Mouse (Mus musculus) kidney, embryonic 14.5 days (tissue): Measurements from ENCODE around the gene Glt1d1. TPM values are rescaled to one million over a fixed set of nuclear protein-coding genes. Genes with fewer than 3 reads are reported as not detected.
"Not testable (repeated sequence)": the region's sequence is repeated elsewhere in the genome, so short reads cannot be mapped to it uniquely, and the experiment has no call there.

ENCODE experiments used
- ATAC-seq: fragments of 200-750 bp; cut with Nextera tagmentation; 2 replicates; pipeline ENCODE4 v1.8.0; 2017; ENCODE audit warnings: moderate number of reproducible peaks, mild to moderate bottlenecking, moderate TSS enrichment, moderate library complexity; ENCODE audit not compliant: low FRiP score, low TSS enrichment
- H3K27ac ChIP-seq: fragments of 300-500 bp; sonication (generic); 2 replicates; pipeline ENCODE4 v1.5.1; 2014; ENCODE audit warnings: low read depth, mild to moderate bottlenecking, low read length, moderate library complexity, mixed read lengths
- H3K27me3 ChIP-seq: fragments of 300-500 bp; sonication (generic); 2 replicates; pipeline ENCODE4 v1.6.1; 2014; ENCODE audit warnings: mild to moderate bottlenecking, low read length; ENCODE audit not compliant: control insufficient read depth, insufficient read depth
- H3K36me3 ChIP-seq: fragments of 300-500 bp; sonication (generic); 2 replicates; pipeline ENCODE4 v1.6.1; 2014; ENCODE audit warnings: low read length, mixed read lengths; ENCODE audit not compliant: control insufficient read depth, insufficient read depth
- H3K4me1 ChIP-seq: fragments of 300-500 bp; sonication (generic); 2 replicates; pipeline ENCODE4 v1.6.1; 2014; ENCODE audit warnings: low read length, mixed read lengths; ENCODE audit not compliant: control insufficient read depth, insufficient read depth
- H3K4me2 ChIP-seq: fragments of 300-500 bp; sonication (generic); replicated peaks from 2 replicates; pipeline ENCODE4 v1.6.1; 2014; ENCODE audit warnings: low read depth, mild to moderate bottlenecking, low read length
- H3K4me3 ChIP-seq: fragments of 300-500 bp; sonication (generic); 2 replicates; pipeline ENCODE4 v1.5.1; 2014; ENCODE audit warnings: mild to moderate bottlenecking, low read length
- H3K9ac ChIP-seq: fragments of 300-500 bp; sonication (generic); 2 replicates; pipeline ENCODE4 v1.6.1; 2014; ENCODE audit warnings: low read depth, mild to moderate bottlenecking, low read length, moderate library complexity
- H3K9me3 ChIP-seq: fragments of 300-500 bp; sonication (generic); 2 replicates; pipeline ENCODE4 v1.6.1; 2016; ENCODE audit warnings: low read length; ENCODE audit not compliant: control insufficient read depth
- WGBS: fragments of 180-500 bp; shearing (Covaris S2); extraction: QIAGEN DNeasy Blood & Tissue Kit; methylation state at CpG from one replicate; pipeline ENCODE4 v1.1.7; 2014; 5-methylcytosine and 5-hydroxymethylcytosine counted together
- polyA plus RNA-seq: library from polyadenylated mRNA; unstranded; fragments of >200 nt; fragmentation: Nextera tagmentation; extraction: Ambion mirVana; gene quantifications from 2 replicates; pipeline ENCODE4 v1.2.1, GENCODE M21; 2014

Glt1d1 gene
- polyA plus RNA-seq, 1 experiment from 2014 or later: 1.3 TPM

DNA sequence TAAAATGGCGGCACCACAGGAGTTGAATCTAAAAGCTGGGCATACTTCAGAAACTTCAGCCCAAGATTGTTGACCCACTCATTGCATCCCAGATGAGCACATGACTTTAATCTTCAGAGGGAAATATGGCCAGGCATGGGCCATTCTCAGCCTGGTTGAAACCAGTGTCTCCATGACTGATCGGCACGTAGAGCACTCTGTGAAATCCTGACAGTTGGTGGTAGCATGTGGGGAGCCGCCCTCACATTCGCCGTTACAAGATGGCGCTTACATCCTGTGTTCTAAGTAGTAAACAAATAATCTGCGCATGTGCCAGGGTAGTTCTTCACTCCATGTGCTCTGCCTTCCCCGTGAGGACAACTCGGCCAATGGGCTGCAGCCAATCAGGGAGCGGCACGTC, 90.1 kb downstream of the Glt1d1 start:
- not testable (repeated sequence) for H3K9ac ChIP-seq, H3K27me3 ChIP-seq, H3K4me1 ChIP-seq, ATAC-seq, H3K4me2 ChIP-seq, H3K27ac ChIP-seq, H3K36me3 ChIP-seq, H3K4me3 ChIP-seq, H3K9me3 ChIP-seq
- 93% methylated on average over 12 of the region's 12 CpGs for WGBS

DNA sequence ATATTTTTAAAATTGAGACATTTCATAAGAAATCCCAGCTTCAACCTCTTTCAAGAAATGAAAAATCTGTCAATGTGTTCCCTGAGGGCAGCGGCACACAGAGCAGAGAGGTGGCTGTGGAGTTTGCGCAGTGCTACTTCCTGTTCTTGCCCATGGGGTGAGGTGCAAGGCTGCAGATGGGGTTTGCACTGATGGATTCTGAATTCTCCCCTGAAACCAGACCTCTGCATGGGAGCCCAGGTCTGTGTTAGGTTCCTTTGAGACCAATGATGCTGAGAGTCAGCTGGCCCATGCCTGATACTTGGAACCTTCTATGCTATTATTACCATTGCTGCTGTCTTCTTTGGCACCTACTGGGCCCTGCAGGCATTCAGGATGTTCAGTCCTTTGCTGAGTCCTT, 98.3 kb downstream of the Glt1d1 start:
- no peaks in the 10 kb centered on the region for H3K36me3 ChIP-seq
- no peak overlapping the region for H3K4me2 ChIP-seq
- no peaks in the 10 kb centered on the region for H3K4me1 ChIP-seq
- no peaks in the 10 kb centered on the region for H3K9me3 ChIP-seq
- no peak for ATAC-seq
- 88% methylated on average over 2 of the region's 2 CpGs for WGBS
- H3K9ac ChIP-seq: no peak overlapping the region
- no peaks in the 10 kb centered on the region for H3K27me3 ChIP-seq
- H3K27ac ChIP-seq: no peak overlapping the region
- no peak overlapping the region for H3K4me3 ChIP-seq

DNA sequence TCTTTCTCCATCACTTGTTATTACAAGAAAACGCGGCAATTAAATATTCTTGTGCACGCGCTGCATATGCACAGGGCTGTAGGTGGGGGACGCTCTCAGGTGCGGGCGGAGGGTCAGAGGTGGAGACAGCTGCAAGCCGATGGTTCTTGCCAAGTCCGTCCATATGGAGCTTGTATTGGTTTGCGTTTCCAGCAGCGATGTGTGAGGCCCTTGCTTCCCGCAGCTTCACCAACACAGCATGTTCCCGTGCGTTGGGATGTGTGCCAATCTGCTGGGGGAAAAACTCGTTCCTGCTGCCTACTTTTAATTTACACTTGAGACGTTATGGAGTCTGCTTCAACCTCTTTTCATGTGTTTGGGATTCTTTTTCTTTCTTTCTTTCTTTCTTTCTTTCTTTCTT, 109.3 kb downstream of the Glt1d1 start:
- Histone ChIP-seq H3K4me1 (no peaks in the 10 kb centered on the region), H3K4me2 (no peak overlapping the region), H3K27ac (no peak overlapping the region), H3K27me3 (no peaks in the 10 kb centered on the region), H3K9me3 (no peaks in the 10 kb centered on the region), H3K4me3 (no peak overlapping the region), H3K9ac (no peak overlapping the region), H3K36me3 (no peaks in the 10 kb centered on the region)
- no peak for ATAC-seq
- WGBS: 86% methylated on average over 16 of the region's 16 CpGs

DNA sequence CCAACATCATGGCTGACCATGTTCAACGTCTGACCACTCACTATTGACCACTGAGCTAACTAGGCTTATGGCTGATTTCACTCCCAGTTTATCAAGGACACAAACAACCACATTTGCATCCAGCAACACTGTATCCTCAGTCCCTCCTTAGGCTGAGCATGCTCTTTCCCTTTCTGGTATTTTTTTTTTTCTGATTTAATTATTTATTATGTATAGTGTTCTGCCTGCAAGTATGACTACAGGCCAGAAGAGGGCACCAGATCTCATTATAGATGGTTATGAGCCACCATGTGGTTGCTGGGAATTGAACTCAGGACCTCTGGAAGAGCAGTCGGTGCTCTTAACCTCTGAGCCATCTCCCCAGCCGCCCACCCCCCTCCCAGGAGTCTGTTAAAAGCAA, 117.5 kb downstream of the Glt1d1 start:
- ATAC-seq: not testable (repeated sequence)
- WGBS: 90% methylated on average over 3 of the region's 3 CpGs

DNA sequence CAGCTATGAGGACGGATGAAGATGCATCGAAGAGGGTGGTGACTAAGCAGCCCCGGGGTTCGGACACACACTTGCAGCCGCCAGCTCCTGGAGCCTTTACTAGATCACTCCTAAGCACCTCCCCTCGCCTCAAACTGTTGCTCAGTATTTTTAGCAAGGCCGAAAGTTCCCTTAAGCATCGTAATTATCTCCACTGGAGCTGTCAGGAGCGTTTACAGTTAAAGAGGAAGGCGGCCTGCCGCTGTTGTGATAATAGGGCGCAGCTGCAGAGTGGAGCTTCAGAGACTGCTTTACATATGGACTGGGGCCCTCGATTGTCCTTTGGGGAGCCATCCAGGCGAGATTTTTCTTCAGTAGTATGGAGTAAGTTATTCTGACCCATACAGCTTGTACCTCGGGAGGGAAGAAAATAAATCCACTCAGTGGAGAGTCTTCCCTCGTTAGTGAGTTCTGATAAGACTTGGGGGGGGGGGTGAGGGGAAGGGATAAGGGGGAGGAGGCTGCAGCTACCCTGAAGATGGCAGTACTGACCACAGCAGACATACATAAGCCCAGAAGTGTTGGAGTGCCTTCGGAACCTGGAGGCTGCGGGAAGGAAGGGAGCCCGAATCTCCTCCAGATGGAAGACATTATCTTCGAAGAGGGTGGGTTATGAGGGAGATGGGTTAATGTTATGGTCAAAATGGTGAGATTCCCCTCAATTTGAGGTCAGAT, 119.4 kb downstream of the Glt1d1 start:
- Histone ChIP-seq H3K27ac (no peak overlapping the region), H3K4me2 (peak overlapping the region; percentile 19; the same call in 1 of the 2 replicates), H3K27me3 (no peaks in the 10 kb centered on the region), H3K4me3 (no peak overlapping the region), H3K9me3 (no peaks in the 10 kb centered on the region), H3K36me3 (no peaks in the 10 kb centered on the region), H3K4me1 (no peaks in the 10 kb centered on the region), H3K9ac (no peak overlapping the region)
- no peak for ATAC-seq
- WGBS: 27% methylated on average over 20 of the region's 20 CpGs

More for the DNA sequence above, 117.5 kb downstream of the Glt1d1 start:
- H3K4me2 ChIP-seq, H3K9me3 ChIP-seq, H3K9ac ChIP-seq, H3K27ac ChIP-seq, H3K4me1 ChIP-seq, H3K4me3 ChIP-seq, H3K27me3 ChIP-seq, H3K36me3 ChIP-seq: not testable (repeated sequence)

DNA sequence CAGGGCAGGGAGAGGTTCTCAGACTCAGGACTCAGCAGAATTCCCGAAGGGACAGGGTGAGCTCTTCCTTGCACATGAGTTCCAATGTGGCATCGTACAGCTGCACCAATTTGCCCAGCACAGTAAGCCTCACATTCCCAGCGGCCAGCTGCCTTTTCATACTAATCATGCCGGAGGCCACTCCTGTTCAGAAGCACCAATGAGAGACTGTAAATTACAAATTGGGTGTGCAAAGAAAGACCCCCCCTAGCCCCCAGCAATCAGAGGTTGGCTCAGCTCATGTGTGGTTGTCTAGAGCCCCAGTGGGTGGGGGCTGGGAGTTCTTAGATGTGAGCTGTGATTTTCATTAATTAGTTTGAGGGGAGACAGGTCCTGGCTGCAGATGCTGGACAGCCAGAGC, 123.5 kb downstream of the Glt1d1 start:
- Histone ChIP-seq H3K36me3 (no peaks in the 10 kb centered on the region), H3K4me3 (no peak overlapping the region), H3K4me1 (no peaks in the 10 kb centered on the region), H3K9ac (no peak overlapping the region), H3K27ac (no peak overlapping the region), H3K9me3 (no peaks in the 10 kb centered on the region), H3K27me3 (no peaks in the 10 kb centered on the region), H3K4me2 (no peak overlapping the region)
- ATAC-seq: no peak
- 87% methylated on average over 4 of the region's 4 CpGs for WGBS

DNA sequence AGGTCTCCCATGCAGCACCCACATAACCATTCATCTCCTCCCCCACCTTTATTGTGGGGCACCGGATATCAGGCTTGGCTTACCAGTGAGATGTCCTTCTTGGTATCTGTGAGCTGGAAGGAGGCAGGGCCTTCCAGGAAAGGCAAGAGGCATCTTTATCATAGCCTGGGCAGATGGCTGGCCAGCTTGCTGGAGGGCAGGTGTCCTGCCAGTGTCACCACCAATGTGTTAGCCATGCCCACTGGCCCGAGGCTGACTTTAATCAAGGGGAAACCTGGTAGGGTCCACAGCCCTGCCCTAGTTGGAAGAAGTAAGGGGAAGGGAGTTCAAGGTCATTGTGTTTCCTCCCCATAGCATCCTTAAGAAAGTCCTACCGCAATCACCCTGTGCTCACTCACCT, 123.9 kb downstream of the Glt1d1 start:
- Histone ChIP-seq H3K9ac (no peak overlapping the region), H3K27me3 (no peaks in the 10 kb centered on the region), H3K4me1 (no peaks in the 10 kb centered on the region), H3K9me3 (no peaks in the 10 kb centered on the region), H3K4me2 (no peak overlapping the region), H3K4me3 (no peak overlapping the region), H3K36me3 (no peaks in the 10 kb centered on the region), H3K27ac (no peak overlapping the region)
- 89% methylated on average over 3 of the region's 3 CpGs for WGBS
- no peak for ATAC-seq

DNA sequence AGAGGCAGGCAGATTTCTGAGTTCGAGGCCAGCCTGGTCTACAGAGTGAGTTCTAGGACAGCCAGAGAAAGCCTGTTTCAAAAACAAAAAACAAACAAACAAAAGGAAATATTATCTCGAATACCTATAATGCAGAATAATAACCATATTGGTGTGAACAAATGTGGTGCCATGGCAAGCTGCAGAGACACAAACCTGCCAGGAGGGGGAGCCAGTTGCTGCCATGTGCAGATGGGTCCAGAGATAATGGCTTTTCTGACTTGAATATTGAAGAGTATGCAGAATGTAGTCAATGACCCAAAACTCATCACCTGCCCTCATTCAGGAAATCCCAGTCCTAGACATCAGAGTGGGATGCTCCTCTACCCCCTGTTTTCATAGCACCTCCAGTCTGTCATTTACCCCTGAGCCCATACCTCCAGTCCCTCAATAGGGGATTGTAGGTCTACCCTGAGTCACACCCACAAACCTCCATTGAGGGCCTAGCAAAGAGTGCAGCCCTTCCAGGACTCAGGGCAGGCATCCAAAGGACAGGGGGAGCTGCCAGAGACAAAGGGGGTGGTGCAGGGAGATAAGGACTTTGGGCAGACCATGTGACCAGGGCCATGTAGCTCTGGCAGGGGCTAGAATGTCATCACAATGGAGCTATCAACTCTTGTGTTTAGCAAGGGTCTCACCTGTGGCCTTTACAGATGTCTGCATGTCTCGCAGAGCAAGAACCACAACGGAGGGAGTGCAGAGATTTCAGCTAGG, 124.8 kb downstream of the Glt1d1 start:
- 84% methylated on average over 4 of the region's 4 CpGs for WGBS
- no peak overlapping the region for H3K4me3 ChIP-seq
- no peaks in the 10 kb centered on the region for H3K27me3 ChIP-seq
- no peaks in the 10 kb centered on the region for H3K9me3 ChIP-seq
- ATAC-seq: no peak
- H3K4me1 ChIP-seq: no peaks in the 10 kb centered on the region
- H3K36me3 ChIP-seq: no peaks in the 10 kb centered on the region
- H3K27ac ChIP-seq: no peak overlapping the region
- H3K4me2 ChIP-seq: no peak overlapping the region
- no peak overlapping the region for H3K9ac ChIP-seq

DNA sequence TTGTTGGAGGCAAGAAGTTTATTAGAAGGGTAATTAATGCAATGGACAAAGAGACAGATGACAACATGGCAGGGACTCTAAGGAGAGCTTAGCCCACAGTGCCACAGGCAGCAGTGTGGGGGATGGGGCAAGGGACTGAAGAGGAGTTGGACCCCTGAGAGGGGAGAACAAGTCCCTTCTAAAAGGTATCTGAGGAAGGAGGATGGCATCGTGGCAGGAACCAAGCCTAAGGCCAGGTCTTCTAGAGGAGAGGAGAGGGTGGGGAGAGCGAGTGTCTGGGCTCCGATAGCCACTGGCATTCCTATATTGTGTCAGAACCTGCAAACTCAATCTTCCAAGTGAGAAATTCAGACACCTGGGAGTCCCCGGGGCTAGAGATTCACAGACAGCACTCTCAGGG, 126.5 kb downstream of the Glt1d1 start:
- Histone ChIP-seq H3K9ac (no peak overlapping the region), H3K4me1 (no peaks in the 10 kb centered on the region), H3K4me2 (no peak overlapping the region), H3K9me3 (no peaks in the 10 kb centered on the region), H3K27me3 (no peaks in the 10 kb centered on the region), H3K4me3 (no peak overlapping the region), H3K27ac (no peak overlapping the region), H3K36me3 (no peaks in the 10 kb centered on the region)
- 80% methylated on average over 4 of the region's 4 CpGs for WGBS
- no peak for ATAC-seq
